ENCODE assay signal across 22 mouse cellular contexts in genomic region chr3:96207819-96208218, GRCm38 (mm10). TPM values are rescaled to one million over a fixed set of nuclear protein-coding genes. Genes with fewer than 3 reads are reported as not detected.
DNase-seq lines count a peak whose midpoint lies in the region; ATAC-seq and TF ChIP-seq lines count a peak whose summit lies in the region.
"Had no signal": no experiment of that assay in that cellular context is flagged by ENCODE, and none has a peak within 500 bp of the region (broad histone marks: within the 10 kb centered on the region; RNA-seq: fewer than 3 reads in every experiment).

No protein-coding gene starts in this region.

- in situ Hi-C loops in Patski (cut with MboI; ENCODE audit: low pct_unique_long_range_greater_than_20kb) = no loop called here

- H3K4me2 ChIP-seq in kidney, postnatal 0 days (ENCODE audit: low read length) = no peak overlapping the region
- no peak overlapping the region for H3K4me2 ChIP-seq in midbrain, postnatal 0 days (ENCODE audit: low read depth, low read length, poor library complexity, severe bottlenecking)
- no peak overlapping the region for H3K4me2 ChIP-seq in midbrain, embryonic 13.5 days (replicated peaks)
- H3K4me2 ChIP-seq: embryonic facial prominence, embryonic 13.5 days; forebrain, embryonic 15.5 days; hindbrain, embryonic 13.5 days had no signal

- ATAC-seq in kidney, postnatal 0 days (replicated peaks; ENCODE audit: low FRiP score, low read depth) = no peak
- ATAC-seq in midbrain, postnatal 0 days (ENCODE audit: low FRiP score) = no peak
- ATAC-seq in midbrain, embryonic 13.5 days = no peak
- no peak for ATAC-seq in Patski
- ATAC-seq: forebrain, embryonic 15.5 days; intestine, embryonic 16.5 days had no signal

- no peak overlapping the region for H3K9ac ChIP-seq in kidney, postnatal 0 days (ENCODE audit: low read depth, low read length)
- H3K9ac ChIP-seq in midbrain, postnatal 0 days (replicated peaks; ENCODE audit: low read length, poor library complexity, severe bottlenecking) = no peak overlapping the region
- no peak overlapping the region for H3K9ac ChIP-seq in midbrain, embryonic 13.5 days (replicated peaks)
- H3K9ac ChIP-seq: embryonic facial prominence, embryonic 13.5 days; forebrain, embryonic 15.5 days; hindbrain, embryonic 13.5 days had no signal

- 70% methylated on average over 3 of the region's 3 CpGs for WGBS in kidney, postnatal 0 days
- WGBS in midbrain, postnatal 0 days = 86% methylated on average over 3 of the region's 3 CpGs
- WGBS in midbrain, embryonic 13.5 days = 85% methylated on average over 3 of the region's 3 CpGs

- peak; percentile 51 for TF ChIP-seq CTCF in kidney, postnatal 0 days (IDR thresholded peaks at IDR 0.05; ENCODE audit: low read depth)
- peak; percentile 50 for TF ChIP-seq CTCF in midbrain, postnatal 0 days (IDR thresholded peaks at IDR 0.05)
- TF ChIP-seq CTCF in Patski (IDR thresholded peaks at IDR 0.05) = peak; percentile 56

- CTCF ChIA-PET in Patski (lab: Charles Lee) = interaction anchor here (0.7 to 8.2 kb wide), 6 partner anchors 9 to 71 kb away, joined by 3 to 60 read pairs (median 4); partner anchors contain the start of genes Bola1 and Hist2h2ab

- no peak overlapping the region for H3K27ac ChIP-seq in kidney, postnatal 0 days
- H3K27ac ChIP-seq in midbrain, postnatal 0 days (ENCODE audit: low read depth, low read length) = no peak overlapping the region
- no peak overlapping the region for H3K27ac ChIP-seq in midbrain, embryonic 13.5 days
- H3K27ac ChIP-seq: embryonic facial prominence, embryonic 13.5 days; forebrain, embryonic 15.5 days; heart, embryonic 10.5 days; hindbrain, embryonic 13.5 days; macrophage; midbrain, embryonic 10.5 days had no signal

- no peaks in the 10 kb centered on the region for H3K27me3 ChIP-seq in kidney, postnatal 0 days (ENCODE audit: insufficient read depth, low read length)
- no peaks in the 10 kb centered on the region for H3K27me3 ChIP-seq in midbrain, postnatal 0 days (ENCODE audit: insufficient read depth, low read length)
- H3K27me3 ChIP-seq in midbrain, embryonic 13.5 days = no peaks in the 10 kb centered on the region
- H3K27me3 ChIP-seq in Patski = no peaks in the 10 kb centered on the region
- H3K27me3 ChIP-seq: embryonic facial prominence, embryonic 13.5 days had no signal

- DNase-seq in kidney, postnatal 0 days (ENCODE audit: low spot score) = peak; percentile 50
- DNase-seq in kidney, adult 8-10 months = no peak
- DNase-seq in midbrain, postnatal 0 days (ENCODE audit: low spot score) = no peak
- DNase-seq in Patski (ENCODE audit: low read depth, low spot score) = no peak
- DNase-seq in cerebellum, adult 9-10 months = no peak
- no peak for DNase-seq in adrenal gland, postnatal 25 days
- DNase-seq: adrenal gland, adult 8-10 months; cerebellum, postnatal 14 days; gastrocnemius, postnatal 36 days; heart, postnatal 10 days; kidney, postnatal 10 days; left cerebral cortex, postnatal 4 days; lung, adult 18-20 months; right cerebral cortex, postnatal 14 days had no signal

- POLR2A ChIA-PET in Patski (lab: Charles Lee) = interaction anchor here (3.7 kb wide), 1 partner anchor 12 kb away, joined by 28 read pairs; the partner anchor contains the start of genes Bola1, Hist2h2ab, Hist2h2ac and Hist2h2be

- no peaks in the 10 kb centered on the region for H3K36me3 ChIP-seq in kidney, postnatal 0 days (ENCODE audit: insufficient read depth, low read length)
- no peaks in the 10 kb centered on the region for H3K36me3 ChIP-seq in midbrain, postnatal 0 days (ENCODE audit: insufficient read depth, low read length)
- H3K36me3 ChIP-seq in midbrain, embryonic 13.5 days = no peaks in the 10 kb centered on the region
- H3K36me3 ChIP-seq: embryonic facial prominence, embryonic 13.5 days; forebrain, embryonic 15.5 days; heart, embryonic 10.5 days; hindbrain, embryonic 13.5 days; midbrain, embryonic 10.5 days had no signal

- no peak overlapping the region for H3K4me3 ChIP-seq in kidney, postnatal 0 days (replicated peaks; ENCODE audit: low read depth, low read length)
- no peak overlapping the region for H3K4me3 ChIP-seq in midbrain, postnatal 0 days (ENCODE audit: low read depth, low read length)
- no peak overlapping the region for H3K4me3 ChIP-seq in midbrain, embryonic 13.5 days (replicated peaks)
- H3K4me3 ChIP-seq: embryonic facial prominence, embryonic 13.5 days; forebrain, embryonic 15.5 days; heart, embryonic 10.5 days; hindbrain, embryonic 13.5 days; midbrain, embryonic 10.5 days had no signal

- no peaks in the 10 kb centered on the region for H3K4me1 ChIP-seq in kidney, postnatal 0 days (replicated peaks; ENCODE audit: insufficient read depth, low read length)
- H3K4me1 ChIP-seq in midbrain, postnatal 0 days (ENCODE audit: insufficient read depth, low read length) = no peaks in the 10 kb centered on the region
- H3K4me1 ChIP-seq in midbrain, embryonic 13.5 days (replicated peaks) = 0 out of 2 replicates have a peak, but pooled peaks cover 4% of the 10 kb centered on the region
- H3K4me1 ChIP-seq: embryonic facial prominence, embryonic 13.5 days; forebrain, embryonic 15.5 days; hindbrain, embryonic 13.5 days had no signal

- no peaks in the 10 kb centered on the region for H3K9me3 ChIP-seq in kidney, postnatal 0 days (replicated peaks; ENCODE audit: low read length)
- no peaks in the 10 kb centered on the region for H3K9me3 ChIP-seq in midbrain, postnatal 0 days (ENCODE audit: low read length)
- no peaks in the 10 kb centered on the region for H3K9me3 ChIP-seq in midbrain, embryonic 13.5 days
- H3K9me3 ChIP-seq: embryonic facial prominence, embryonic 13.5 days; forebrain, embryonic 15.5 days; heart, embryonic 10.5 days; hindbrain, embryonic 13.5 days; midbrain, embryonic 10.5 days had no signal

RNA-seq across cellular contexts. Expression of gene Bola1, which starts 11.7 kb away (rescaled TPM):
- polyA plus RNA-seq in kidney, postnatal 0 days (2015; fragmentation: Nextera tagmentation; extraction: Ambion mirVana) = 66.4 and 70.5 TPM in 2 replicates
- 29.5 and 36.8 TPM in 2 replicates for total RNA-seq in midbrain, postnatal 0 days (2014; rRNA removed)
- polyA plus RNA-seq in midbrain, postnatal 0 days (2015; fragmentation: Nextera tagmentation; extraction: Ambion mirVana) = 54.6 and 58.1 TPM in 2 replicates
- 67.7 and 70.4 TPM in 2 replicates for polyA plus RNA-seq in midbrain, embryonic 13.5 days (2015; fragmentation: Nextera tagmentation; extraction: Ambion mirVana)
- polyA plus RNA-seq in Patski (2021) = 55.3 TPM
- total RNA-seq in adrenal gland, postnatal 25 days (2021) = 39.3 and 42.4 TPM in 2 replicates

RNA-seq across cellular contexts. Expression of gene Hist2h2ab, which starts 11.8 kb away (rescaled TPM):
- not detected in 2 replicates for polyA plus RNA-seq in kidney, postnatal 0 days (2015; fragmentation: Nextera tagmentation; extraction: Ambion mirVana)
- 134 and 144 TPM in 2 replicates for total RNA-seq in midbrain, postnatal 0 days (2014; rRNA removed)
- polyA plus RNA-seq in midbrain, postnatal 0 days (2015; fragmentation: Nextera tagmentation; extraction: Ambion mirVana) = 1.1 TPM in 1 of 2 replicates, not detected in the other
- 0.71 TPM in 1 of 2 replicates, not detected in the other for polyA plus RNA-seq in midbrain, embryonic 13.5 days (2015; fragmentation: Nextera tagmentation; extraction: Ambion mirVana)
- 1.0 TPM for polyA plus RNA-seq in Patski (2021)
- total RNA-seq in adrenal gland, postnatal 25 days (2021) = 7.7 and 10.9 TPM in 2 replicates
- polyA plus RNA-seq: hindbrain, embryonic 13.5 days; macrophage had no signal

RNA-seq across cellular contexts. Expression of gene Hist2h2ac, which starts 12.9 kb away (rescaled TPM):
- polyA plus RNA-seq in kidney, postnatal 0 days (2015; fragmentation: Nextera tagmentation; extraction: Ambion mirVana) = 7.5 and 8.5 TPM in 2 replicates
- total RNA-seq in midbrain, postnatal 0 days (2014; rRNA removed) = 271 and 554 TPM in 2 replicates
- 1.7 and 1.9 TPM in 2 replicates for polyA plus RNA-seq in midbrain, postnatal 0 days (2015; fragmentation: Nextera tagmentation; extraction: Ambion mirVana)
- polyA plus RNA-seq in midbrain, embryonic 13.5 days (2015; fragmentation: Nextera tagmentation; extraction: Ambion mirVana) = 4.4 and 5.4 TPM in 2 replicates
- polyA plus RNA-seq in Patski (2021) = 3.4 TPM
- total RNA-seq in adrenal gland, postnatal 25 days (2021) = 62.8 and 86.8 TPM in 2 replicates
- polyA plus RNA-seq: macrophage had no signal

RNA-seq across cellular contexts. Expression of gene Hist2h2be, which starts 13.1 kb away (rescaled TPM):
- polyA plus RNA-seq in kidney, postnatal 0 days (2015; fragmentation: Nextera tagmentation; extraction: Ambion mirVana) = 8.7 and 8.9 TPM in 2 replicates
- total RNA-seq in midbrain, postnatal 0 days (2014; rRNA removed) = 8.7 and 12.7 TPM in 2 replicates
- 2.8 and 2.9 TPM in 2 replicates for polyA plus RNA-seq in midbrain, postnatal 0 days (2015; fragmentation: Nextera tagmentation; extraction: Ambion mirVana)
- polyA plus RNA-seq in midbrain, embryonic 13.5 days (2015; fragmentation: Nextera tagmentation; extraction: Ambion mirVana) = 5.9 and 6.5 TPM in 2 replicates
- polyA plus RNA-seq in Patski (2021) = 5.6 TPM
- total RNA-seq in adrenal gland, postnatal 25 days (2021) = 19.4 and 21.7 TPM in 2 replicates

RNA-seq across cellular contexts. Expression of gene Sv2a, which starts 26.9 kb away (rescaled TPM):
- polyA plus RNA-seq in kidney, postnatal 0 days (2015; fragmentation: Nextera tagmentation; extraction: Ambion mirVana) = 9.4 and 12.2 TPM in 2 replicates
- 157 and 160 TPM in 2 replicates for total RNA-seq in midbrain, postnatal 0 days (2014; rRNA removed)
- polyA plus RNA-seq in midbrain, postnatal 0 days (2015; fragmentation: Nextera tagmentation; extraction: Ambion mirVana) = 167 and 176 TPM in 2 replicates
- 68.3 and 72.0 TPM in 2 replicates for polyA plus RNA-seq in midbrain, embryonic 13.5 days (2015; fragmentation: Nextera tagmentation; extraction: Ambion mirVana)
- polyA plus RNA-seq in Patski (2021) = 13.8 TPM
- total RNA-seq in adrenal gland, postnatal 25 days (2021) = 7.3 and 11.8 TPM in 2 replicates
